Mouse (Mus musculus) limb, embryonic 14.5 days (tissue): ENCODE data around the gene Nccrp1. TPM values are rescaled to one million over a fixed set of nuclear protein-coding genes. Genes with fewer than 3 reads are reported as not detected.

Experiments
- ATAC-seq: fragments of 200-750 bp; cut with Nextera tagmentation; 2 replicates; pipeline ENCODE4 v1.8.0; 2017; ENCODE audit warnings: low read depth, moderate number of reproducible peaks, moderate TSS enrichment; ENCODE audit not compliant: low FRiP score
- DNase-seq: peaks from one replicate; pipeline ENCODE4 v3.0.0-alpha.2; 2015; ENCODE audit warnings: low spot score
- H3K27ac ChIP-seq: fragments of 300-500 bp; sonication (generic); replicated peaks from 2 replicates; pipeline ENCODE4 v1.5.1; 2014; ENCODE audit warnings: low read depth, mild to moderate bottlenecking, low read length, moderate library complexity, mixed read lengths
- H3K27me3 ChIP-seq: fragments of 300-500 bp; sonication (generic); 2 replicates; pipeline ENCODE4 v1.6.1; 2014; ENCODE audit warnings: low read length, mixed read lengths; ENCODE audit not compliant: control insufficient read depth, insufficient read depth
- H3K36me3 ChIP-seq: fragments of 300-500 bp; sonication (generic); 2 replicates; pipeline ENCODE4 v1.6.1; 2014; ENCODE audit warnings: mild to moderate bottlenecking, low read length, moderate library complexity, mixed read lengths; ENCODE audit not compliant: control insufficient read depth, insufficient read depth
- H3K4me1 ChIP-seq: fragments of 300-500 bp; sonication (generic); 2 replicates; pipeline ENCODE4 v1.6.1; 2014; ENCODE audit warnings: antibody characterized with exemption, low read length, mixed read lengths; ENCODE audit not compliant: control insufficient read depth, insufficient read depth
- H3K4me2 ChIP-seq: fragments of 300-500 bp; sonication (generic); replicated peaks from 2 replicates; pipeline ENCODE4 v1.6.1; 2014; ENCODE audit warnings: low read depth, mild to moderate bottlenecking, low read length, moderate library complexity; ENCODE audit not compliant: severe bottlenecking
- H3K4me3 ChIP-seq: fragments of 300-500 bp; sonication (generic); replicated peaks from 2 replicates; pipeline ENCODE4 v1.5.1; 2014; ENCODE audit warnings: low read length
- H3K9ac ChIP-seq: fragments of 300-500 bp; sonication (generic); 2 replicates; pipeline ENCODE4 v1.6.1; 2014; ENCODE audit warnings: mild to moderate bottlenecking, low read depth, low read length, moderate library complexity; ENCODE audit not compliant: severe bottlenecking
- H3K9me3 ChIP-seq: fragments of 300-500 bp; sonication (generic); 2 replicates; pipeline ENCODE4 v1.6.1; 2016; ENCODE audit warnings: low read length; ENCODE audit not compliant: control insufficient read depth
- POLR2A ChIP-seq: fragments of 200-500 bp; IDR thresholded peaks from 2 replicates; pipeline ENCODE4 v1.8.0; 2012; ENCODE audit warnings: inconsistent platforms, mild to moderate bottlenecking, moderate library complexity, borderline replicate concordance; ENCODE audit not compliant: insufficient read depth, insufficient read length; ENCODE audit errors: extremely low read depth
- WGBS: fragments of 180-500 bp; shearing (Covaris S2); extraction: QIAGEN DNeasy Blood & Tissue Kit; methylation state at CpG from one replicate; pipeline ENCODE4 v1.1.7; 2014; 5-methylcytosine and 5-hydroxymethylcytosine counted together
- polyA plus RNA-seq, 2 experiments: library from polyadenylated mRNA; depleted of rRNA in 1 of 2; stranded (reverse) in 1 of 2; unstranded in 1 of 2; fragments of >200 nt; fragmentation: Nextera tagmentation in 1 of 2; extraction: Ambion mirVana in 1 of 2; gene quantifications; 2 replicates each; pipeline versions ENCODE4 v1.2.1 to v1.2.3; 2012 to 2014

Nccrp1 gene
- polyA plus RNA-seq (2012; rRNA removed) (not detected in 2 replicates), polyA plus RNA-seq (2014; fragmentation: Nextera tagmentation; extraction: Ambion mirVana) (not detected in 2 replicates)

GRCm38 (mm10) chr7:28547154-28547553 lies at the start of gene Nccrp1:
Gene Nccrp1, minus strand, starts transcription at chr7:28547254.
- H3K9ac ChIP-seq: no peak within 1 kb of the TSS; the same call in 1 of the 2 replicates
- no peaks in the 10 kb centered on the region for H3K9me3 ChIP-seq
- no peak for TF ChIP-seq POLR2A
- ATAC-seq (no peak), DNase-seq (no peak)
- peak within 1 kb of the TSS; percentile 35 for H3K4me2 ChIP-seq
- H3K36me3 ChIP-seq: no peaks in the 10 kb centered on the region
- H3K4me1 ChIP-seq: peaks cover 5% of the 10 kb centered on the region
- H3K27ac ChIP-seq: no peak within 1 kb of the TSS
- peaks cover 47% of the 10 kb centered on the region for H3K27me3 ChIP-seq
- H3K4me3 ChIP-seq: peak within 1 kb of the TSS; percentile 22
- WGBS: 3% methylated on average over 3 of the region's 5 CpGs

GRCm38 (mm10) chr7:28595751-28596435 lies 48.8 kb upstream of the Nccrp1 start:
- WGBS: 74% methylated on average over 8 of the region's 8 CpGs
- H3K36me3 ChIP-seq: 0 out of 2 replicates have a peak, but pooled peaks cover 2% of the 10 kb centered on the region
- no peak for TF ChIP-seq POLR2A
- peak overlapping the region; percentile 59 for H3K4me2 ChIP-seq
- no peak overlapping the region for H3K27ac ChIP-seq
- peaks cover 22% of the 10 kb centered on the region for H3K4me1 ChIP-seq
- H3K4me3 ChIP-seq: no peak overlapping the region
- H3K9me3 ChIP-seq: no peaks in the 10 kb centered on the region
- no peak overlapping the region for H3K9ac ChIP-seq
- no peaks in the 10 kb centered on the region for H3K27me3 ChIP-seq
- no peak for ATAC-seq
- DNase-seq: no peak

GRCm38 (mm10) chr7:28593206-28594111 lies 46.4 kb upstream of the Nccrp1 start:
- TF ChIP-seq POLR2A: no peak
- Histone ChIP-seq H3K27me3 (no peaks in the 10 kb centered on the region), H3K4me1 (peaks cover 24% of the 10 kb centered on the region), H3K4me3 (no peak overlapping the region), H3K9me3 (no peaks in the 10 kb centered on the region), H3K27ac (peak overlapping the region; percentile 38; the same call in 1 of the 2 replicates), H3K4me2 (no peak overlapping the region; the same call in 1 of the 2 replicates), H3K9ac (no peak overlapping the region), H3K36me3 (0 out of 2 replicates have a peak, but pooled peaks cover 2% of the 10 kb centered on the region)
- DNase-seq (peak; percentile 13), ATAC-seq (no peak)
- 47% methylated on average over 14 of the region's 14 CpGs for WGBS

- peaks cover 36% of the 10 kb centered on the region for H3K4me1 ChIP-seq
- no peak for TF ChIP-seq POLR2A
- WGBS: 88% methylated on average over 1 of the region's 1 CpGs
- H3K36me3 ChIP-seq: 0 out of 2 replicates have a peak, but pooled peaks cover 2% of the 10 kb centered on the region
- no peak overlapping the region for H3K4me2 ChIP-seq
- H3K27me3 ChIP-seq: no peaks in the 10 kb centered on the region
- ATAC-seq (no peak), DNase-seq (no peak)
- H3K4me3 ChIP-seq: no peak overlapping the region
- H3K9ac ChIP-seq: no peak overlapping the region
- H3K9me3 ChIP-seq: no peaks in the 10 kb centered on the region
- no peak overlapping the region for H3K27ac ChIP-seq
Observed at GRCm38 (mm10) chr7:28591862-28592261, 44.8 kb upstream of the Nccrp1 start.

GRCm38 (mm10) chr7:28587644-28588043 lies 40.6 kb upstream of the Nccrp1 start:
- 0 out of 2 replicates have a peak, but pooled peaks have one; percentile 23 for ATAC-seq
- no peaks in the 10 kb centered on the region for H3K27me3 ChIP-seq
- peak overlapping the region; percentile 34 for H3K9ac ChIP-seq
- peaks cover 30% of the 10 kb centered on the region for H3K4me1 ChIP-seq
- no peak for TF ChIP-seq POLR2A
- H3K9me3 ChIP-seq: no peaks in the 10 kb centered on the region
- DNase-seq: no peak
- H3K27ac ChIP-seq: no peak overlapping the region
- H3K4me3 ChIP-seq: no peak overlapping the region
- 0 out of 2 replicates have a peak, but pooled peaks cover 2% of the 10 kb centered on the region for H3K36me3 ChIP-seq
- no peak overlapping the region for H3K4me2 ChIP-seq
